Mouse (Mus musculus) skeletal muscle tissue, postnatal 0 days (tissue): ENCODE data around the gene Arfgap1. TPM values are rescaled to one million over a fixed set of nuclear protein-coding genes. Genes with fewer than 3 reads are reported as not detected.

Experiments used
- polyA plus RNA-seq: library from polyadenylated mRNA; unstranded; fragments of >200 nt; fragmentation: Nextera tagmentation; extraction: Ambion mirVana; gene quantifications from 2 replicates; pipeline ENCODE4 v1.2.1, GENCODE M21; 2015

Arfgap1 gene
- polyA plus RNA-seq, result 51.8 and 54.3 TPM in 2 replicates

GRCm38 (mm10) chr2:180967010-180967763 is at the start of gene Arfgap1:
Gene Arfgap1, plus strand, starts transcription at chr2:180967225.

GRCm38 (mm10) chr2:180920810-180921400 is 46.1 kb upstream of the Arfgap1 start, which contains the start of gene Ythdf1:
Gene Ythdf1, minus strand, starts transcription at chr2:180920949.

DNA sequence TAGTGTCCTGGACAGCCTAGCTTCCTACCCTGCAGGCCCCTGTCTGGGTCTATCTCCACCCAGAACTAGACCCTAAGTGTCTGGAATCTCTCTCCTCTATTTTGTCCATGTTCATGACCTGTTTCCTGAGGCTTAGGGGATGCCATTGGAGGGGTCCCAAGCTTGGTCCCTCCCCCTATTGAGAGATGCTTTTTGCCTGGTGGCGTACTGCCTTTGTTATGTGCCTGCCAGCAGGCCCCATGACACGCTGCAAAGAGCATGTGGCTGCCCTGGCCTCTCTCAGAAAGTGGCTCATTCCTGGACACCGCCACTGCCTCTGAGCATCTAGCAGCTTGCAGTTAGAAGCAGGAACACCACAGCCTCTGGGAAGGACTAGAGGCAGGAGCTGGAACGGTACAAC is 38.3 kb upstream of the Arfgap1 start, which contains the start of gene Birc7:
Gene Birc7, plus strand, starts transcription at position 301 of the 400 bp plus-strand sequence.

GRCm38 (mm10) chr2:180954061-180955047 is 12.7 kb upstream of the Arfgap1 start, which contains the start of gene Nkain4:
Gene Nkain4, minus strand, starts transcription at chr2:180954699.

GRCm38 (mm10) chr2:180986449-180986848 is 19.4 kb downstream of the Arfgap1 start, which contains the start of gene Col20a1:
Gene Col20a1, plus strand, starts transcription at chr2:180986535.

Other genes with a start within 250 kb of the Arfgap1 start
- 0.37 and 0.89 TPM in 2 replicates for gene Slc17a9, start 242.0 kb upstream of the Arfgap1 start, polyA plus RNA-seq
- not detected in 2 replicates for gene Bhlhe23, start 190.3 kb upstream of the Arfgap1 start, polyA plus RNA-seq
- gene Ythdf1, start 46.3 kb upstream of the Arfgap1 start, polyA plus RNA-seq, result 26.3 and 28.2 TPM in 2 replicates
- not detected in 2 replicates for gene Birc7, start 38.2 kb upstream of the Arfgap1 start, polyA plus RNA-seq
- 4.4 and 5.1 TPM in 2 replicates for gene Nkain4, start 12.5 kb upstream of the Arfgap1 start, polyA plus RNA-seq
- gene Col20a1, start 19.3 kb downstream of the Arfgap1 start, polyA plus RNA-seq, result 2.9 and 3.0 TPM in 2 replicates
- 1.3 and 1.8 TPM in 2 replicates for gene Chrna4, start 76.3 kb downstream of the Arfgap1 start, polyA plus RNA-seq
- not detected in 2 replicates for gene Kcnq2, start 168.1 kb downstream of the Arfgap1 start, polyA plus RNA-seq
- gene Eef1a2, start 189.8 kb downstream of the Arfgap1 start, polyA plus RNA-seq, result 16.3 and 16.6 TPM in 2 replicates
- gene Ppdpf, start 220.0 kb downstream of the Arfgap1 start, polyA plus RNA-seq, result 122 and 132 TPM in 2 replicates
- gene Ptk6, start 235.6 kb downstream of the Arfgap1 start, polyA plus RNA-seq, result 0.18 TPM in 1 of 2 replicates, not detected in the other
- 0.05 and 0.10 TPM in 2 replicates for gene Srms, start 246.0 kb downstream of the Arfgap1 start, polyA plus RNA-seq